Mouse (Mus musculus) embryonic fibroblast, embryonic 13.5 days (primary cell): ENCODE data around the gene Axdnd1.

Source experiments
- CTCF ChIP-seq: IDR thresholded peaks from 2 replicates; pipeline ENCODE4 v1.5.1; 2011; ENCODE audit warnings: mild to moderate bottlenecking, control low read depth, low read length, moderate library complexity, borderline replicate concordance; ENCODE audit not compliant: insufficient read depth
- POLR2A ChIP-seq: IDR thresholded peaks from 2 replicates; pipeline ENCODE4 v1.6.1; 2011; ENCODE audit warnings: low read depth, mild to moderate bottlenecking, control low read depth, low read length, moderate library complexity

GRCm38 (mm10) chr1:156464963-156465362, 44.0 kb upstream of the Axdnd1 start:
- no peak for TF ChIP-seq POLR2A
- TF ChIP-seq CTCF: no peak
